Mouse (Mus musculus) kidney, adult 2 months (tissue): ENCODE results near the gene Ccdc115.

Experiments
- CTCF ChIP-seq: fragments of 200-500 bp; conservative IDR thresholded peaks from 2 replicates; pipeline ENCODE4 v1.5.1; 2011; ENCODE audit warnings: low read depth, mild to moderate bottlenecking, control low read depth, low read length, moderate library complexity, mixed read lengths; ENCODE audit not compliant: insufficient read depth, insufficient read length
- POLR2A ChIP-seq: fragments of 200-500 bp; IDR thresholded peaks from one replicate; pipeline ENCODE4 v1.6.1; 2011; ENCODE audit warnings: low read depth, low read length, control low read depth

DNA sequence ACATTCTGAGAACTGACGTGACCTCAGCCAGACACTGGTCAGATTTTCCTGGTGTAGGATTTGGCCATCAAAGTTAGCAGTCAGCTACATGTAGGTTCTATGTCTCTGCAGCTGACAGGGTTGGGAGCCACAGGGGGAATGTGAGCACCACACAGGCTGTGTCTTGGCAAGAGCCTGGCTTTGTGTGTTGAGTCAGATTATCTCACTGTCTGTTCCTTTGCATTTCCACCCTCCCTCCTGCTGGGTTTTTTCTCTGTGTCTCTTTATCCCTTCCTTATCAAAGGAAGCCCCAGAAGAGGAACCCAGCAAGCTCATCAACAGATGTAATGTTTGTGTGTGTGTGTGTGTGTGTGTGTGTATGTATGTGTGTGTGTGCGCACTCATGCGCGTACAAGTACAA lies 43.2 kb downstream of the Ccdc115 start:
- no peak for TF ChIP-seq CTCF
- TF ChIP-seq POLR2A, result no peak
